Mouse (Mus musculus) T-cell, adult 2 months (primary cell): ENCODE data around the gene Myom3.
"Not testable (repeated sequence)": the region's sequence is repeated elsewhere in the genome, so short reads cannot be mapped to it uniquely, and the experiment has no call there.

Source experiments
- DNase-seq: peaks from one replicate; pipeline ENCODE4 v3.0.0; 2022; ENCODE audit warnings: low spot score

Myom3 gene

DNA sequence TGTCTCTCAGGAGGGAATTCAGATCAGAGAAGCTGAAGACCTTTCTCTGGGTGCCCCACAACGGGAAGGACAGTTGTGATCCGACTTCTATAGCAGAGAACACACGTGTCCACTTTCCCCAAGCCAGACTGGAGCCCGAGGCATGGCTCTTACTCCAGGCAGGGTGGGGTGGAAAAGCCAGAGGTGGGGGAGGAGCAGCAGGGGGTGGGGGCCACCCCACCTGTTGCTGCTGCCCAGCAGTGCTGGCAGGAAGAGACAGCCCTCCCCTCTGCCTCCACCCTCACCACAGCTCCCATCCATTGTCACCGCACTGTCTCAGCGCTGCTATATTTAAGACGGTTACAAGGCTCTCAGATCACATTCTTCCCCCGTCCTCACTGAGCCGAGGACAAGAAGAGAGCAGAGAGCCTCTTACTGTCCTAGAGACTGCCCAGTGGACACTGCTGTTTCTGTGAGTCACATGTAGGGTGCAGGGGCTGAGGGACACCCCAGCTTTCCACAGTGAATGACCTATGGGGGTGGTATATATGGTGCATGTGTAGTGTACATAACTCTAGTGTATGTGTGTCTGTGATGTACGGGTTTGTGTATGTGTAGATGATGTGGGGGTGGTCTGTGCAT, at the start of gene Myom3:
TSS of gene Myom3 (plus strand) at position 360 of the 621 bp plus-strand sequence.
- DNase-seq, result no peak

DNA sequence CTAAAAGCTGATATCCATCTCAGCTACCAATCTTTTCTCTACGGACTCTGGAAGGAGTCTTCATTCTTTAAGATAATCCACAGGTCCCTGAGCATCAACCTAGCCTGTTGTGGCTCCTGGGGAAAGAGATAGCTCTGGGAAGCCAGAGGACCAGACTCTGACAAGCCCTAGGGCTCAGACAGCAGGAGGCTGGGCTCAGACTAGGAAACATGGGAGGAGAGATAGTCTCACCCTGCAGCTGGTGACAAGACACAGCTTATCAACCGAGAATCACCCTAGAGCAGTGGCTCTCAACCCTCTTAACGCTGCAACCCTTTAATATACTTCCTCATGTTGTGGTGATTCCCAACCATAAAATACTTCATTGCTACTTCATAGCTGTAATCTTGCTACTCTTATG, 49.1 kb upstream of the Myom3 start:
- DNase-seq, result no peak

DNA sequence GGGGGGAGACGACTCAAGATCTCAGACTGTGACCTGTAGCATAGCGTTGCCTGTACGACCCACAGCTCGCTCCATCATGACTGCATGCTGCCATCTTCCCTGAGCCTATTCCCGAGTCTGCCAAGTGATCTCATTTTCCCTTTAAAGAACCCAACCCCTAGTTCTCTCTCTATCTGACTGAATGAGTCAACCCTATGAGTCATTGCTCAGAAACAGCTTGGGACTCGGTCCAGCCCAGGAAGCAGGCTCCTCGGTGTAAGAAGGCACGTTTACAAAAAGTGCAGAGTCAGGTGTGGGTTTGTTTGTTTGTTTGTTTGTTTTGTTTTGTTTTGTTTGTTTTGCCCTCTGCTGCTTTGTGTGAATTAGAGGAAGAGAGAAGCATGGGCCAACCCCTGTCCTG, 44.7 kb upstream of the Myom3 start:
- DNase-seq, result no peak

DNA sequence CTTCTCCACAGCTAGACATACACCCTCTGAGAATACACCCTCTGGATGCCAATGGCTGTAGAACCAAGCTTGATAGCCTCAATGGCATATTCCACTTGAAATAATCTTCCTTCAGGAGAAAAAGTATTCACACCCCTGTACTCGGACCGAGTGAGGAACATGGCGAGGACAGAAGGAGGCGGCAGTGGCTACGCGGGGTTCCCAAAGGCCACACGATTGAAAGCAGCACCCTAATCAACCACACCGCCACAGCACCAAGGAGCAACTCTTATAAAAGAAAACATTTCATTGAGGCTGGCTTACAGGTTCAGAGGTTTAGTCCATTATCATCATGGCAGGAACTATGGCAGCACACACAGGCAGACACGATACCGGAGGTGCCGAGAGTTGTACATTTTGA, 43.1 kb upstream of the Myom3 start:
- DNase-seq, result not testable (repeated sequence)

DNA sequence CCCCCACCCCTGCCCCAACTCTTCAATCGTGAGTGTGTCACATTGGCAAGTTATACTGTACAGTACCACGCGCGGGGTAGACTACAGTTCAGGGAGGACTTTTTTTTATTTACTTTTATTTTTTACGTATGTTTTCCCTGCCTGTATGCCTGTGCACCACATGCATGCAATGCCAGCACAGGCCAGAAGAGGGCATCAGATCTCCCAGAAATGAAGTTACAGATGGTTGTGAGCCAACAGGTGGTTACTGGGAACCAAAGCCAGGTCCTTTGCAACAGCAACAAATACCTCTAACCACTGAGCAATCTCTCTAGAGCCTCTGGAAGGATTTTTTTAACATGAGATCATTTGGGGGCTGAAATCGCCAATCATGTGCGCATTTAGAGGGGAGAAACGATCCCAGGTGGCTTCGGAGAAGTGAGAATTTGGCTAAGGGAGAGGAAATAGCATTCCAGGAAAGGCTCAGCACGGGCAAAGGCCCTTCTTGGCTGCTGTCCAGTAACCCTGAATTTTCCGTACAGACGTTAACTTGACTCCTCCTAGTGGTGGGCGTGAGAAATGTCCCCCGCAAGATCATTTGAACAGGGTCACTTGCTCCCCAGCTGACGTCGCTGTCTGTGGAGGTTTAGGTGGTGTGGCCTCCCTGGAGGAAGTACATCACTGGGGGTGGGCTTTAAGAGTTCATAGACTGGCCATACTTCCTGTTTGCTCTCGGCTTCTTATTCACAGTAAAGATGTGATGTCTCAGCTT, 36.8 kb upstream of the Myom3 start:
- DNase-seq, result no peak

DNA sequence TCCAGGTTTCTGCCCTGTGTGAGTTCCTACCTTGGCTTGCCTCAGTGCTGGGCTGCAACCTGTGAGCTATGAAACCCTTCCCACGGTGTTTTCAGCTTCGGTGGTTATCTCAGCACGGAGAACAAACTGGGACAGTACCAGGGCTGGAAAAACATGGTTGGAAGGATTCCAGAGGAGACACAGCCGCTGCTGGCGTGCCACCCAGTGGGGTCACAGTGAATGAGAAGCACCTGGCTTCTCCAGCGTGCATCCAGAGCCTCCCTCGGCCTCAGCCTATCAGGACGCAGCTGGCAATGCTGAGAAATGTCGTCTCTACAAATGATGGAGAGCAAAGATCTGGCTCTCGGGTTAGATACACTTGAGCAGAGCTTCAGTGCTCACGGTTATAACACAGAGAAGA, 33.1 kb upstream of the Myom3 start:
- DNase-seq, result no peak

DNA sequence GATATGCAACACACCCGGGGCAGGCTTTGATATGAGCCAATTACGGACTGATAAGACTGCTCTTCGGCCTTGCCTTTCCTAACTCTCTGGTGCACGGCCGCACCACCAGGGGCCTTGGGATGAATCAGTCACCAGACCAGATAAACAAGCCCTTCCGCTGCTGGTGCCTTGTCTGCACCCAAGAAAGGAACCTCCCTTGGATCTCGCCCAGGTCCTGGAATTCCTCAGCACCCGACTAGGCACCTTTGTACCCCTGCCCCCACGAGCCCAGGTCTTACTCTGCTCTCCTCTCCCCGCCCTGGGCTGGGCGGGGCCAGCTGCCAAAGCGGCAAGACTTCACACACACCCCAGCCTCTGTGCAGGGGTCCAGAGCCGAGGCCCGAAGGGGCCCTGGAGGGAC, 31.7 kb upstream of the Myom3 start, which contains the start of gene Il22ra1:
TSS of gene Il22ra1 (plus strand) at position 356 of the 400 bp plus-strand sequence.
- DNase-seq, result no peak

DNA sequence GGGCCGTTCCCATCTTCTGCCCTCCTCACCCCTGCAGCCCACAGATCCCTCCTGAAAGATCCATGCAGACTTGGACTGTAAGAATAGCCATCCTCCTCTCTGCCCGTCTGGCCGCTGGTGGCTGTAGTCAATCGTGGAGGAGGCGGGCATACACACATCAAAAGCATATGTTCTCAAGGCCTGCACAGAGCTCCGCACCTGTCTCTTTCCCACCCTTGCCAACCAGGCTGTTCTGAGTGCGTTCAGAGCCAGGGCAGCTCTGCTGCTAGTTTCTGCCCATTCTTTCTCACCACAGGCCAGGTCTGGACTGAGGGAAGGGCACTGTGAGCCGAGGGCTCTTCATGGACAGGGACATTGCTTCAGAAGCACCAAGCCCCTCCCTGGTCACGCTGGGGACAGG, 29.3 kb upstream of the Myom3 start:
- DNase-seq, result no peak

DNA sequence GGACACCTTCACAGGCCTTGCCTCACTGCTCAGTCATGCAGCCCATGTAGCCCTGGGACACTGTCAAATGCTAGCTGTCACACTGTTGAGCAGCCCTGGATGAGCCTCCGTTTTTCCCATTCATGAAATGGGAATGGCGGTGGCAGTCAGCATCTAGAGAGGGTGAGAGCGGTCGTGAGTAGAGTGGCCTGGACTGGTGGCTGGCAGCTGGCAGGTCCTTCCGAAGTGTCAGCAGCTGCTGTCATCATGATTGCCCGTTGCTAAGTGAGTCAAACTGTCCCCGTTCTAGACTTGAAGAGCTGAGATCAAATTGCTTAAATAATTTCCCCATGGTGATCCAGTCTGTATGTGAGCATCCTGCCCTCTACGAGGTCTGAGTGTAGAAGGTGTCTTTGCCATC, 28.6 kb upstream of the Myom3 start:
- no peak for DNase-seq

DNA sequence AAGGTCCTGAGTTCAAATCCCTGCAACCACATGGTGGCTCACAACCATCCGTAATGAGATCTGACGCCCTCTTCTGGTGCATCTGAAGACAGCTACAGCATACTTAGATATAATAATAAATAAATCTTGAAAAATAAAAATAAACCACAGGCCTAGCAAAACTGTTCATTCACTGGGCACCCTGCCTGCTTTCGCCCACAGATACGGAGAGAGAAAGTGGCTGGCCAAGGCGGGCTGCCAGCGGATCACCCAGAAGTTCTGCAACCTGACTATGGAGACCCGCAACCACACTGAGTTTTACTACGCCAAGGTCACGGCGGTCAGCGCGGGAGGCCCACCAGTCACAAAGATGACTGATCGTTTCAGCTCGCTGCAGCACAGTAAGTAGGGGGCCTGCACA, 25.6 kb upstream of the Myom3 start:
- DNase-seq, result no peak

DNA sequence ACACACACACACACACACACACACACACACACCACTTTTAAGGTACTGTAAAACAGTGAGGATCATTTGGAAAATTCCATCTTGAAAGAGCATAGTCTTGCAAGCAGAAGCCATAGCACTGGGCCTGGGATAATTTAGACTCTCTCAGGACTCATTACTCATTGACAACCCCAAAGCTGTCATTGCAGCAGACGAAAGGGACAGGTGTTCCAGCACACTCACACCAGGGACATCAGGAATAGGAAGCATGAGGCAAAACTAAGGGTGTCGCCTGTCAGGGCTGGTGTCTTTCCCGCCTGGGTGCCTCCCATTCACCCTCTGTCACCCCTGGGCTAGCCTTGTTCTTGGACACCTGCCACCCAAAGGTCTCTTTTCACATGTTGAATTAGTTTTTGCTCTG, 22.6 kb upstream of the Myom3 start:
- no peak for DNase-seq

DNA sequence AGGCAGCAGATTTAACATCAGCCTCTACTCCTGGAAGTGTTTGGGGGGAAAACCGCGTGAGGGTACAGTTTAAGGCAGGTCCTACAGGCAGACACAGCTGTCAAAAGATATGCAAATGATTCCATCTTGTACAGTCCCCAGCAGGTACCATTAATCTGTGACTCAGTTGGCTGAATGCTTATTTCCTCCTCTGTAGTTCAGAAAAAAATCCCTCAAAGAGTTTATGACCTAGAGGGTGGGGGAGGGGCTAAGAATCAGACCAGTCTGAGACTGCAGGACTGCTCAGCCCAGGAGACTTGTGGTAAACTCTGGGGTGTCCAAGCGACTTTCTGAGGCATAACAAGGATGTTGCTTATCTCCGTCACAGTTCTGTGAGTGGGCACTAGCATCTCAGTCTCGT, 21.3 kb upstream of the Myom3 start:
- DNase-seq, result no peak

DNA sequence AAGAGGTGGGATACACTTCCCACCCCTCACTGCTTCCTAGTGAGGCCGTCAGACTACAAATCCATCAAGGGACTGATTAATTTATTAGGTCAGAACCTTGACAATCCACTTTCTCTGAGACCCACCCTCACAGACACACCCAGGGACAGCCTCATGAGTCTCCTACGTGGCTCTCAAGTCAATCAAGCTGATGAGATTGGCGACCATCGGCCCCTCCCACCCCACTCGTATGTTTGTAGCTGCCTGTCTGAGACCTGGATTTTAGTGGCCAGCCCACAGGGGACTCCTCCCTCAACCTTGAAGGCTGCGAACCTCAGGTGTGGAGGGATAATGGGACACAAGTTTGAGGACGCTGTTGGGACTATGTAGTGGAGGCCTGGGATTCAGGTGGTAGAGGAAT, 20.4 kb upstream of the Myom3 start:
- DNase-seq, result no peak

DNA sequence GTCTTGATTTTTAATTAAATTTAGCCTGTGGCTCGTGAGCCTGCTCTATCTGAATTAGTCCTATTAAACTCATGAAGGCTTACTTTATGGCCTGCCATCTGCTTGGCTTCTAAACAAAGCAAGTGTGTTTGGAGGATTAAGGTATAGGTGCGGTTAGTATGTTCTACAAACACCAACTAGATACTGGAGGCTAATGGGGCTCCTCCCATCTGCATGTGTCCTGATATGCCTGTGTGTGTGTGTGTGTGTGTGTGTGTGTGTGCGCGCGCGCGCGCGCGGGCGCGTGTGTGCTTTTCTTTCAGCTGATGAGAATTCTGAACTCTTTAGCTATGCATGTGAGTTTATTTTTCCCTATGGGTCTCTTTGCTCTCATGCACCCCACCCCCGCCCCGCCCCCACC, 19.8 kb upstream of the Myom3 start:
- DNase-seq, result no peak

DNA sequence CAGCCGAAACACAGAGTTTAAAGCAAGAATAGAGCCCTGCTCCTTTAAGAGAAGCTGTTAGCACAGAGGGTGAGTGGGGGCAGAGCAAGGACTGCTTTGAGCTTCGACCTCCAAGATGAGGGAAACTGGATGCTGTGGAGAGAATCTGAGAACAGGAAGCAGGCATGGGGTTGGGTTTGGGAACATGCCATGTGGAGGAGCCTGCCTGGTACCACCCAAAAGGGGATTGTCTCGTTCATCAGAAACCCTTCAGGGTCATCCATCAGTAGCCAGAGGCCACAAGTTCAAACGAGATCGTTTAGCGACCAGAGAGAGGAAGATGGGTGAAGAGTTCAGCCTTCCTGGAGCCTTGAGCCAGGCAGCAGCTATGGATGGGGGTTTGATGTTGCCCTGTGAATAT, 16.0 kb upstream of the Myom3 start:
- DNase-seq, result no peak

DNA sequence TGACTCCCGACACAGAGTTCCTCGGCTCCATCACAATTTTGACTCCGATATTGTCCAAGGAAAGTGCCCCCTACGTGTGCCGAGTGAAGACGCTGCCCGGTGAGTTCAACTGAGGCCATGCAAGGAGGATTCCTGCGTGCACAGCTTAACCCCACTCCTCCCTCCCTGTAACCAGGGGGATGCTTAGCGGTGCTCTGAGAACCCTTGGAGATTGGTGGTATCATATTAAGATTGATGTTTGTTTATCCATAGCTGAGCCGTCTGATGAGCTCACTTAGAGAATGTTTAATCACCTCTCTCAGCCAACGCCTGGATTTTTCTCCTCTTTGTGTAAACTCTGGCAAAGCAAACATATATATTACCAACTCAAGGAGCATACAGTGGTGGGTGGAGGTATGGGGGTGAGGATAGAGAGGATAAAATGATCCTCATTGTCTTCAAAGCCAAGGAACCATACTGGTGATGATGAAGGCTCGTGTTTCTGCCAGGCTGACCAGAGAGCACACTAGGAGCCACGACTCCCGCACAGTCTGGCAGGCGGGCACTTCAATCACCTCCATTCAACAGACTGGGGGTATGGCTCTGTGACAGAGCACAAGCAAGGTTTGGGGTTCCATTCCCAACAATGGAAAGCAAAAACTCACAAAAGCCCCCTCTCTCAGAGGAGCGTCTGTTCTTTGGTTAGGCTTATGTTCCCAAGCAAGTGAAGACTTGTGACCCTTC, 14.6 kb upstream of the Myom3 start:
- DNase-seq, result no peak

DNA sequence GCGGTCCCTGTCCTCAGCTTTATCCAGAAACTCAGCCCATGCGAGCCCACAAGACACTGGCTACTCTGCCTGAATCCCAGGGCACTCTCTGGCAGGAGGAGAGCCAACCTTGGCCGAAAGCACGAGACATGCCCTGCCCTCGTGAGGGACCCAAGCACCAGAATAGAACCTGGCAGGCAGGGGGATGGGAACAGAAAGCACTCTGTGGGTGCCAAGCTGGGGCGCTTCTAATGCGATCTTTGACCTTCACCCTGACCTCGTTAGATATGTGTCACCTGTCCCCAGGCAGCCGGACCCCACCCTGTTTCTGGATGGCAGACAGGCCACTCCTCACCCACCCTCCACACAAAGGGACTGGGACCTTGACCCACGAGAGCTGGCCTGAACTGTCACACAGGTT, 13.9 kb upstream of the Myom3 start:
- DNase-seq, result no peak

DNA sequence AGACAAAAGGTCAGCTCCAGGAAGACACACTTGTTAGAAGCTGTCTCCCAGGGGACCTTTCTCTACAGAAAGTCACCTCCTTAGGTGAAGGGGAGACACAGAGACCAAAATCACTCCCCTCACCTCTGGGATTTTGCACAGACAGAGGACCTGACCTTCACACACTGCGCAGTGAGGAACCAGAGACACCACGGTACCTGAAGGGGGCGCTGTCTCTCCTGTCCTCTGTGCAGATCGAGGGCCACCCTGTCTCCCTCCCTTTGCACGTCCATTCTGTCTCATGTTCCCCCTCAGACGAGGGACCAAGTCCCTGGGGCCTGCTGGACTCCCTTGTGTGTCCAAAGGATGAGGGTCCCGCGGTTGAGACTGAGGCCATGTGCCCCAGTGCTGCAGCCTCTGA, 8.6 kb upstream of the Myom3 start:
- DNase-seq, result no peak

DNA sequence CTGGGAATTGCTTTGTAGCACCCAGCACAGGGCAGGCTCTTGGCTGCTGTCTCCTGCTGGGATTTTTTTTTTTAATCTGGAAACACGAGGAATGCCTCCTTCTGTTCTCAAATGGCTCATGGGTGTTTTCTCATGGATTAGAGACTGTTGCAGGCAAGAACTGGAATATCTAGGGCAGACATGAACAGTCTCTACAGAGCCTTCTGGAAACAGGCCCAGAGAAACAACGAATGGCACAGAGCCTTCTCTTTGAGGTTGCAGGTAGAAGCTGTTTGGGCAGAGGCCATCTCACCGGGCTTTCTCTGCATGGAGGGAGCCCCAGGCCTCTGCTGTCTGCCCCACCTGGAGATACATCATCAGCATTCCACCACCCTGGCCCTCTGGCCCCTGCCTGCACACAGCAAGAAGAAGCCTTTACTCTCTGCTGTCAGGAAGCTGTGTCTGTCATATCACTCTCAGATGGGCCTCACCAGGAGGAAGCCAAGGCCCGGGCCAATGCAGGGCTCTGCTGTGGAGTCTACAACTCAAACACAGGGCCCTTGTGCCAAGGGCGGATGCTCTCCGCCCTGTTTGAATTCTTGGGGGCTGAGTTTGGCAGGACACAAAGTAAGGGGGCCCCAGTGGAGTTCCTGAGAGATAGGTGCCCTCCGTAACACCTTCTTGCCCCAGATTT, 7.3 kb upstream of the Myom3 start:
- DNase-seq, result no peak

DNA sequence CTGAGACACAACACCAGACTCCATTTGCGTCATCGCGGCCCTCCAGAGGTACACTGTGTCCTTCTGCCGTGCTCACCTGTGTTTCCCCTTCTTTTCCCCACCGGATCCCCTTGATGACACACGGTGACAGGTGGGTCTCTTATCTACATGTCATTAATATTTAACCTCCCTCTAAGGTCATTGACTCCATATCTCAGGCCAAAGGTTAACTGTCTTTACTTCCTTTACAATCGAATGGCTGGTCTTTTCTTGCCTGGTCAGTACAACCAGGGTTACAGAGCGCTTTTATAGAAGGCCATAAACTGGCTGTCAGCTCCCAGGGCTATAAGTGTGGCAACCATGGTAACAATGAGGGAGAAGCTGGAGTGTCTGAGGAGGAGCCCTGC, 6.7 kb upstream of the Myom3 start:
- no peak for DNase-seq

DNA sequence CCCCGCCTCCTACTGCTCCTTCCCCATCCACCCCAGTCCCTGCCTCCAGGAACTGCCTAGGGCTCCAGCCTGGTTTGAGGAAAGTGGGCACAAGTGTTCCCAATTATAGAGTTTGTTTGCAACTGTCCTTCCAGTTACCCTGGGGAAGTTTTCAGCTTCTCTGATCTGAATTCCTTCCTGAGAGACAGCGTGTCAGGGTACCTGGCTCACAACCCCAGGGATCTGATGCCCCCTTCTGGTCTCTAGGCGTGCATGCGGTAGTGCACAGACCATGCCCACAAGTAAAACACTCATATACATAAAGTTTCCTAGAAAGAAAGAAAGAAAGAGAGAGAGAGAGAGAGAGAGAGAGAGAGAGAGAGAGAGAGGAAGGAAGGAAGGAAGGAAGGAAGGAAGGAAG, 1.2 kb upstream of the Myom3 start:
- no peak for DNase-seq

DNA sequence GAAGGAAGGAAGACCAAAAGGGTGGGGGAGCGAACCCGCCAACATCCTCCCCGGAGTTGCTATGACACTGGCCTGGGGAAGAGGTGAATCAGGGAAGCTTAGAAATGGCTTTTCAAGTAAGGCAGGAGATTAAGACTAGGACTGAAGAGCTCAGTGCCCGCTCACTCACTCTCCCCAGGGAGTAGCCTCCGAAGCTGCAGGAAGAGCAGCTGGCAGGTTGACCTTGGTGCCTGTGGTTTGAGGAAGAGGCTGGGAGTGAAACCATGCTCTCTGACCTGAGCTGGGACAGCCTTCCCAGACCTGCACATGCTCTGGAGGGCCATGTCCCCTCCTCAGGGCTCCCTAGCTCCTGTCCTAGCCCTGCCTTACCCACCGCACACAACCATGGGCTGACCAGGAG, 690 bp upstream of the Myom3 start:
- no peak for DNase-seq

DNA sequence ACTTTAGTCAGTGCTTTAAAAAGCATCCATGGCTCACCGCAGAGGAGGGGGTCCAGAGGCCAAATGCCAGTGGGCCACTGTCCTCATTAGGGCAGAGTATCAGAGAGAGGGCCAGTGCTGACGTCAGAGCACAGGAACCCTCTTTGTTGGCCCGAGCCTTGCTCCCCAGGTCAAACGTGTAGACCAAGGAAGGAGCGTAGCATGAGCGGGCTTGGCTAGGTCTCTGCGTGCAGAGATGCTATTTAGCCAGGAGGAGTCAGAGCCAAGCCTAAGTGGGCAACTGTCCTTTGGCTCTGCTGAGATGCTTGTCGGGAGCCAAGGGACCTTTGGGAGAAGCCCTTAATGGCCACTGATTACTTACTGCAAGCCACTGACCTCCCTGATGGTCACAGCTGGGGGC, 1.5 kb downstream of the Myom3 start:
- DNase-seq, result no peak
